Mouse (Mus musculus) heart, embryonic 13.5 days (tissue): Measurements from ENCODE around the gene 1600015I10Rik. TPM values are rescaled to one million over a fixed set of nuclear protein-coding genes. Genes with fewer than 3 reads are reported as not detected.
"Not testable (repeated sequence)": the region's sequence is repeated elsewhere in the genome, so short reads cannot be mapped to it uniquely, and the experiment has no call there.

Source experiments
- ATAC-seq: fragments of 200-750 bp; cut with Nextera tagmentation; 2 replicates; pipeline ENCODE4 v1.8.0; 2017; ENCODE audit warnings: moderate TSS enrichment; ENCODE audit not compliant: insufficient number of reproducible peaks, low FRiP score, low TSS enrichment; ENCODE audit errors: extremely low read depth
- H3K27ac ChIP-seq: fragments of 300-500 bp; sonication (generic); replicated peaks from 2 replicates; pipeline ENCODE4 v1.5.1; 2015; ENCODE audit warnings: moderate library complexity, mild to moderate bottlenecking, inconsistent platforms
- H3K27me3 ChIP-seq: fragments of 300-500 bp; sonication (generic); replicated peaks from 2 replicates; pipeline ENCODE4 v1.6.1; 2015; ENCODE audit warnings: mild to moderate bottlenecking, inconsistent platforms
- H3K36me3 ChIP-seq: fragments of 300-500 bp; sonication (generic); 2 replicates; pipeline ENCODE4 v1.6.1; 2015; ENCODE audit warnings: mild to moderate bottlenecking, inconsistent platforms
- H3K4me1 ChIP-seq: fragments of 300-500 bp; sonication (generic); 2 replicates; pipeline ENCODE4 v1.6.1; 2015; ENCODE audit warnings: inconsistent platforms
- H3K4me2 ChIP-seq: fragments of 300-500 bp; sonication (generic); 2 replicates; pipeline ENCODE4 v1.6.1; 2015; ENCODE audit warnings: inconsistent platforms, mild to moderate bottlenecking, moderate library complexity
- H3K4me3 ChIP-seq: fragments of 300-500 bp; sonication (generic); 2 replicates; pipeline ENCODE4 v1.5.1; 2015; ENCODE audit warnings: moderate library complexity, mild to moderate bottlenecking, inconsistent platforms
- H3K9ac ChIP-seq: fragments of 300-500 bp; sonication (generic); 2 replicates; pipeline ENCODE4 v1.6.1; 2015; ENCODE audit warnings: inconsistent platforms, mild to moderate bottlenecking, moderate library complexity
- H3K9me3 ChIP-seq: fragments of 300-500 bp; sonication (generic); 2 replicates; pipeline ENCODE4 v1.6.1; 2016; ENCODE audit warnings: inconsistent platforms
- WGBS: fragments of 180-500 bp; shearing (Covaris S2); methylation state at CpG from one replicate; pipeline ENCODE4 v1.1.7; 2015; ENCODE audit warnings: mixed read lengths; 5-methylcytosine and 5-hydroxymethylcytosine counted together
- polyA plus RNA-seq: library from polyadenylated mRNA; unstranded; fragments of >200 nt; fragmentation: Nextera tagmentation; extraction: Ambion mirVana; gene quantifications from 2 replicates; pipeline ENCODE4 v1.2.1, GENCODE M21; 2015

The 1600015I10Rik gene
- polyA plus RNA-seq, 1 experiment from 2014 or later, result not detected

- Histone ChIP-seq H3K4me3 (no peak overlapping the region), H3K9me3 (no peaks in the 10 kb centered on the region), H3K36me3 (no peaks in the 10 kb centered on the region), H3K9ac (no peak overlapping the region), H3K4me2 (no peak overlapping the region), H3K4me1 (no peaks in the 10 kb centered on the region), H3K27ac (no peak overlapping the region), H3K27me3 (no peaks in the 10 kb centered on the region)
- WGBS, result 28% methylated on average over 3 of the region's 3 CpGs
- no peak for ATAC-seq
Observed at GRCm38 (mm10) chr6:48912033-48912432, 17.7 kb upstream of the 1600015I10Rik start.

DNA sequence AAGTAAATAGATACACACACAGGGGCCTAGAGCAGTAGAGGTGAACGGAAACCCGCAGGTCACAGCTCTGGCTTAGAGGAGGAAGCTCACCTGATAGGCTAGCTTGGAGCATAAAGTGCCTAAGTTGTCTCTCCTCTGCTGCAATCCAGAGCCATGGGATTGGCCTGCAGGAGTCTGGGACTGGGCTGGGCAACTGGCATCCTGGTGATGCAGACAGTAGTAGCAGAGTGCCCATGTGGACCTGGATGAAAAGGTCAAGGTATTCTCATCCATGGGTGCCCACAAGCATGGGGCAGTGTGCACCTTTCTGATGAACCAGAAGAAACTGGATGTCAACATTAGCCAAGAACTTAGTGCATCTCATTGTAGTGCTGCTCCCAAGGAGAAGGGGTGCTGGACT, 16.1 kb upstream of the 1600015I10Rik start:
- no peak for ATAC-seq
- no peaks in the 10 kb centered on the region for H3K27me3 ChIP-seq
- WGBS, result 73% methylated on average over 2 of the region's 2 CpGs

DNA sequence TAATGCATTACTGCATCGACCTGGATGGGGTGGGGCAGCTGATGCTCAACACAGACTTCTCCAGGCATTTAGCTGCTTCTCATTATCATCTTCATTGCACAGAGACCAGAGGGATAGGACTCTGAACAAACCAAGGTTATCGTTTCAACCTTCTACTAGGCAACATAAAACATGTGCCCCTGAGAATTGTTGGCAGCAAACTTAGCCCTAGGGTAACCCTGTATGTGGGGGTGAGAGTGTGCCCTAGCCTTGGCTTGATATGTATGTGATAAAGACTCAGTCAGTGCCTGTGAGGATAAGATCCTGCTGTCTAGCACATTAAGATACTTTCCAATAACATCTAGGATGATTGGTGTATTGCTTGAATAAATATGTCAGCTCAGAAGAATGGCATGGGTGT, 19.9 kb downstream of the 1600015I10Rik start:
- no peak overlapping the region for H3K9ac ChIP-seq
- no peaks in the 10 kb centered on the region for H3K27me3 ChIP-seq
- H3K27ac ChIP-seq, result no peak overlapping the region
- no peaks in the 10 kb centered on the region for H3K4me1 ChIP-seq
- no peak overlapping the region for H3K4me3 ChIP-seq
- H3K36me3 ChIP-seq, result no peaks in the 10 kb centered on the region
- WGBS, result 67% methylated on average over 2 of the region's 2 CpGs
- H3K9me3 ChIP-seq, result 0 out of 2 replicates have a peak, but pooled peaks cover 3% of the 10 kb centered on the region
- ATAC-seq, result no peak
- H3K4me2 ChIP-seq, result no peak overlapping the region

More for the DNA sequence above, 16.1 kb upstream of the 1600015I10Rik start:
- Histone ChIP-seq H3K4me2 (no peak overlapping the region), H3K9me3 (no peaks in the 10 kb centered on the region), H3K27ac (no peak overlapping the region), H3K4me3 (no peak overlapping the region), H3K4me1 (no peaks in the 10 kb centered on the region), H3K9ac (no peak overlapping the region), H3K36me3 (no peaks in the 10 kb centered on the region)

DNA sequence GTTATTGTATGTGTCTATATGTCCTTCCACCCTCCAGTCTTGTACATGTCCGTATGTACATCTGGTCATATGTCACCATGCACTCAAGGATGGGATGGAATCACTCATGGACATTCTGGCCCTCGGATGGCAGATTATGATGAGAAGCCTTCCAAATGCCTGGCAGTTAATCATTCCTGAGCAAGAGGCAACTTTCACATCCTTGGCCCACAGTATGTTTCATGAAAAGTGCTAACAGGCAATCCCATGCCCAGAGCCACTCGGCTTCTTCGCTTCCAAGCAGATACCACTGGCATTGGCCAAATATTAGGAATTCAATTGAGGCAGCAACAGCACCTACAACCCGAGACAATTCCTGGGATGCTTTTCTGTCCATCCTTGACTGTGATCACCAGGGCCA, 21.0 kb downstream of the 1600015I10Rik start:
- Histone ChIP-seq H3K27me3 (no peaks in the 10 kb centered on the region), H3K36me3 (no peaks in the 10 kb centered on the region), H3K9me3 (no peaks in the 10 kb centered on the region), H3K4me2 (no peak overlapping the region), H3K4me1 (no peaks in the 10 kb centered on the region), H3K9ac (no peak overlapping the region), H3K27ac (no peak overlapping the region), H3K4me3 (no peak overlapping the region)
- ATAC-seq, result no peak
- WGBS, result 74% methylated on average over 5 of the region's 5 CpGs

DNA sequence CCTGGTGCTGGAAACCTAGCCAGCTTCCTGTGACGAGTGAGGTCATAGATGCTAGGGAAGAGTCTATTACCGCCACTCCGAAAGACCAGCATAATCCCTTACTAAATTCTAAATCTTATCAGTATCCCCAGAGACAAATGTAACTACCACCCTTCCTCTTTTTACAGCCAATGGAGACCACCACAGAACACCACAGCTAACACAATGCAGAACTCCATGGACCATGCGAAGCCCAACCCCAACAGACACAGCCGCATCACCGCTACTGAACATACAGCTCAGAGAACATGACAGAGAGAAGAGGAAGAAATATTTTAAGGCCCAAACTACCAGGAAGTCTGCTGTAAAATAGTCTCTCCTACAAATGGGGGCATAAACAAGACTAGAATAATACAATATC, 21.9 kb downstream of the 1600015I10Rik start:
- H3K9ac ChIP-seq, result no peak overlapping the region
- ATAC-seq, result no peak
- no peak overlapping the region for H3K27ac ChIP-seq
- no peaks in the 10 kb centered on the region for H3K36me3 ChIP-seq
- H3K27me3 ChIP-seq, result no peaks in the 10 kb centered on the region
- no peak overlapping the region for H3K4me2 ChIP-seq
- H3K9me3 ChIP-seq, result no peaks in the 10 kb centered on the region
- H3K4me3 ChIP-seq, result no peak overlapping the region
- WGBS, result 76% methylated on average over 6 of the region's 6 CpGs
- no peaks in the 10 kb centered on the region for H3K4me1 ChIP-seq

- no peaks in the 10 kb centered on the region for H3K36me3 ChIP-seq
- no peaks in the 10 kb centered on the region for H3K4me1 ChIP-seq
- H3K4me2 ChIP-seq, result no peak overlapping the region
- WGBS, result 75% methylated on average over 5 of the region's 5 CpGs
- H3K4me3 ChIP-seq, result no peak overlapping the region
- H3K9ac ChIP-seq, result no peak overlapping the region
- no peak for ATAC-seq
- no peak overlapping the region for H3K27ac ChIP-seq
- no peaks in the 10 kb centered on the region for H3K27me3 ChIP-seq
- no peaks in the 10 kb centered on the region for H3K9me3 ChIP-seq
Observed at GRCm38 (mm10) chr6:48953220-48953619, 23.5 kb downstream of the 1600015I10Rik start.

DNA sequence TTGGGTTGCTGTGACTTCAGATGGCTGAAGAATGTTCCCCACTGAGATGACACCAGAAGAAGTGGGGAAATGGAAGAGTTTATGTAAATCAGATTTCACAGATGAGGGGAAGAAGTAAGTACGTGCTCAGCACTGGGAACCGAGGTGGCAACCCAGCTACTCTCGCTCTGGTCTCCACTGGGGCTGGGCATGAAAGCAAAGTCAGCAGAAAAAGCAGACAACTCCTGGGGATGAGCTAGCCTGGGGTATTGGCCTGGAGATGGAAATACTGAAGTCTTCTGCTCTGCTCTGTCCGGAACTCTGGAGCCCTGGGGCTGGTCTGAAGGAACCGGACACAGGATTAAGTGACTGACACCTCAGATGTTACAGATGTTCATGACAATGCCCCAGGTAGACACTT, 24.5 kb downstream of the 1600015I10Rik start:
- no peak overlapping the region for H3K9ac ChIP-seq
- 74% methylated on average over 5 of the region's 5 CpGs for WGBS
- H3K4me2 ChIP-seq, result no peak overlapping the region
- no peaks in the 10 kb centered on the region for H3K27me3 ChIP-seq
- no peak overlapping the region for H3K27ac ChIP-seq
- no peaks in the 10 kb centered on the region for H3K36me3 ChIP-seq
- H3K9me3 ChIP-seq, result no peaks in the 10 kb centered on the region
- ATAC-seq, result no peak
- no peak overlapping the region for H3K4me3 ChIP-seq
- no peaks in the 10 kb centered on the region for H3K4me1 ChIP-seq

DNA sequence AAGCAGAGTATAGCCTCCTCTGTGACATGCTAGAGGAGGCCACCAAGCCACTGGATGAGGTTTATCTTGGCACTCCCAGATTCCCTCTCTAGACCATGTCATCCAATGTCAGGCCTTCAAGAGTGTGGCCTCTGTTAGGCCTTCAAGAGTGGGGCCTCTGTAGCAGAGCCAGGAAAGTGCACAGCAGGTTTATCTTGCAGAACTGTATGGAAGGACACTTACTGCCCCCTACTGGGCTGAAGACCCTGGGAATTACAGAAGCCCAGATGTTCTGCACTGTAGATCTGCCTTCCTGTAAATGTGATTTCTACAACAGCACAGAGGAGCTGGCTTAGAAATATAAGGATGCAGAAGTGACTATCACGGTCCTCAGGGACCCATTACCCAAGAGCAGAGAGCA, 25.3 kb downstream of the 1600015I10Rik start:
- WGBS, result 32% methylated on average over 1 of the region's 1 CpGs
- Histone ChIP-seq H3K9me3 (no peaks in the 10 kb centered on the region), H3K27me3 (no peaks in the 10 kb centered on the region), H3K9ac (no peak overlapping the region), H3K4me2 (no peak overlapping the region), H3K4me3 (no peak overlapping the region), H3K27ac (no peak overlapping the region), H3K36me3 (no peaks in the 10 kb centered on the region), H3K4me1 (no peaks in the 10 kb centered on the region)
- ATAC-seq, result no peak

- H3K4me3 ChIP-seq, result no peak overlapping the region
- H3K4me1 ChIP-seq, result no peaks in the 10 kb centered on the region
- no peaks in the 10 kb centered on the region for H3K9me3 ChIP-seq
- no peak overlapping the region for H3K9ac ChIP-seq
- WGBS, result 72% methylated on average over 4 of the region's 4 CpGs
- no peak overlapping the region for H3K27ac ChIP-seq
- H3K36me3 ChIP-seq, result no peaks in the 10 kb centered on the region
- H3K27me3 ChIP-seq, result no peaks in the 10 kb centered on the region
- ATAC-seq, result no peak
- H3K4me2 ChIP-seq, result no peak overlapping the region
Observed at GRCm38 (mm10) chr6:48956785-48957184, 27.1 kb downstream of the 1600015I10Rik start.

DNA sequence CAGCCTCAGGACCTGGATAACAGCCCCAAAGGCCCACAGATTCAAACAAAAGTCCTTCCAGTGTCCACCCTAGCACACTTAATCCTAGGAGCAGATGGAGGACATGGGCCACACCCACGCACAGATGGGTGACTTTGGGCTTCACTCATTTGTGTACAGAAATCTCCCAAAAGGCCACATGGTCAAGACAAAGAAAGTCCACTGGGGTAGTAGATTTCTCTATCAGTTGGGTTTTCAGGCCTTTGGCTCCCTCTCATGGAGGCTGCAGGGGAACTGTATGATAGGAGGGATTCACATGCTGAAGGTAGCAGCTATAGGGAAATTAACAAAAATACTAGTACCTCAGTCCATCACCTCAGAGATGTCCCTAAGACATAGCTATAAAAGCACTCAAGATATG, 28.4 kb downstream of the 1600015I10Rik start:
- H3K27ac ChIP-seq, result no peak overlapping the region
- H3K36me3 ChIP-seq, result no peaks in the 10 kb centered on the region
- no peak overlapping the region for H3K4me3 ChIP-seq
- no peaks in the 10 kb centered on the region for H3K9me3 ChIP-seq
- no peak overlapping the region for H3K9ac ChIP-seq
- no peaks in the 10 kb centered on the region for H3K4me1 ChIP-seq
- 0 out of 2 replicates have a peak, but pooled peaks cover 3% of the 10 kb centered on the region for H3K27me3 ChIP-seq
- ATAC-seq, result no peak
- WGBS, result 63% methylated on average over 1 of the region's 1 CpGs
- H3K4me2 ChIP-seq, result no peak overlapping the region

GRCm38 (mm10) chr6:48959151-48959550, 29.5 kb downstream of the 1600015I10Rik start:
- 28% methylated on average over 7 of the region's 7 CpGs for WGBS
- H3K9me3 ChIP-seq, H3K9ac ChIP-seq, H3K4me3 ChIP-seq, H3K4me1 ChIP-seq, H3K36me3 ChIP-seq, H3K4me2 ChIP-seq, H3K27me3 ChIP-seq, ATAC-seq, H3K27ac ChIP-seq: not testable (repeated sequence)

DNA sequence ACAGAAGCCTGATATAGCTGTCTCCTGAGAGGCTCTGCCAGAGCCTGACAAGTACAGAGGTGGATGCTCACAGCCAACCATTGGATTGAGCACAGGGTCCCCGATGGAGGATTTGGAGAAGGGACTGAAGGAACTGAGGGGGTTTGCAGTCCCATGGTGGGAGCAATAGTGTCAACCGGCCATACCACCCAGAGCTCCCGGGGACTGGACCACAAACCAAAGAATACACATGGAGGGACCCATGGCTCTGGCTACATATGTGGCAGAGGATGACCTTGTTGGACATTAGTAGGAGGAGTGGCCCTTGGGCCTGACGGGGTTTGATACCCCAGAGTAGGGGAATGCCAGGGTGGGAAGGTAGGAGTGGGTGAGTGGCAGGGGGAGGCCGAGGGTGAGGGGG, 37.0 kb downstream of the 1600015I10Rik start:
- H3K4me3 ChIP-seq, H3K9ac ChIP-seq, H3K4me2 ChIP-seq, H3K36me3 ChIP-seq, H3K9me3 ChIP-seq, H3K4me1 ChIP-seq, H3K27ac ChIP-seq, ATAC-seq, H3K27me3 ChIP-seq: not testable (repeated sequence)
- 70% methylated on average over 5 of the region's 5 CpGs for WGBS
